Mouse (Mus musculus): ENCODE measurements at regions not wholly inside any gene's neighbourhood (a gene's known extent, or its start where the extent isn't known, plus 50 kb on each side); places are given as distances from the start of the nearest gene placed in this dataset.

GRCm38 (mm10) chr2:159539261-159539660 is 744.7 kb downstream of the Dhx35 start:
- DNase-seq (ENCODE audit: low spot score) = no peak

- DNase-seq (ENCODE audit: low spot score) = no peak
Observed at GRCm38 (mm10) chr2:159557567-159557966, 763.0 kb downstream of the Dhx35 start.

- DNase-seq (ENCODE audit: low spot score) = no peak
Observed at GRCm38 (mm10) chr2:159565255-159565654, 768.7 kb downstream of the Gm826 start.

- DNase-seq (ENCODE audit: low spot score) = no peak
Observed at GRCm38 (mm10) chr2:159565921-159566320, 768.0 kb downstream of the Gm826 start.

GRCm38 (mm10) chr2:159566461-159566860 is 767.5 kb downstream of the Gm826 start:
- peak; percentile 27 for DNase-seq (ENCODE audit: low spot score)

GRCm38 (mm10) chr2:159568391-159568790 is 765.6 kb downstream of the Gm826 start:
- no peak for DNase-seq (ENCODE audit: low spot score)

GRCm38 (mm10) chr2:159571862-159572261 is 762.1 kb downstream of the Gm826 start:
- DNase-seq (ENCODE audit: low spot score) = no peak

- no peak for DNase-seq (ENCODE audit: low spot score)
Observed at GRCm38 (mm10) chr2:159575271-159575670, 758.7 kb downstream of the Gm826 start.

GRCm38 (mm10) chr2:159583103-159583502 is 750.9 kb downstream of the Gm826 start:
- no peak for DNase-seq (ENCODE audit: low spot score)

GRCm38 (mm10) chr2:159584641-159585040 is 749.3 kb downstream of the Gm826 start:
- no peak for DNase-seq (ENCODE audit: low spot score)

- DNase-seq (ENCODE audit: low spot score) = no peak
Observed at GRCm38 (mm10) chr2:159586697-159587473, 747.1 kb downstream of the Gm826 start.

- DNase-seq (ENCODE audit: low spot score) = no peak
Observed at GRCm38 (mm10) chr2:159591396-159592124, 742.4 kb downstream of the Gm826 start.

- no peak for DNase-seq (ENCODE audit: low spot score)
Observed at GRCm38 (mm10) chr2:159592841-159593240, 741.1 kb downstream of the Gm826 start.

GRCm38 (mm10) chr2:159596285-159596684 is 737.7 kb downstream of the Gm826 start:
- DNase-seq (ENCODE audit: low spot score) = no peak

- no peak for DNase-seq (ENCODE audit: low spot score)
Observed at GRCm38 (mm10) chr2:159598080-159598479, 735.9 kb downstream of the Gm826 start.

GRCm38 (mm10) chr2:159607191-159607590 is 726.8 kb downstream of the Gm826 start:
- DNase-seq (ENCODE audit: low spot score) = no peak

GRCm38 (mm10) chr2:159610451-159610850 is 723.5 kb downstream of the Gm826 start:
- no peak for DNase-seq (ENCODE audit: low spot score)

GRCm38 (mm10) chr2:159616685-159617084 is 717.3 kb downstream of the Gm826 start:
- no peak for DNase-seq (ENCODE audit: low spot score)

- DNase-seq (ENCODE audit: low spot score) = no peak
Observed at GRCm38 (mm10) chr2:159621261-159621660, 712.7 kb downstream of the Gm826 start.

GRCm38 (mm10) chr2:159622141-159622669 is 711.8 kb downstream of the Gm826 start:
- DNase-seq (ENCODE audit: low spot score) = no peak

GRCm38 (mm10) chr2:159625306-159625705 is 708.7 kb downstream of the Gm826 start:
- no peak for DNase-seq (ENCODE audit: low spot score)

- DNase-seq (ENCODE audit: low spot score) = peak; percentile 11
Observed at GRCm38 (mm10) chr2:159645861-159646260, 688.1 kb downstream of the Gm826 start.

- no peak for DNase-seq (ENCODE audit: low spot score)
Observed at GRCm38 (mm10) chr2:159646595-159646994, 687.4 kb downstream of the Gm826 start.

Measured in ovary, postnatal 36 days (tissue).